Mouse (Mus musculus): ENCODE measurements at regions not wholly inside any gene's neighbourhood (a gene's known extent, or its start where the extent isn't known, plus 50 kb on each side); places are given as distances from the start of the nearest gene placed in this dataset.
"Not testable (repeated sequence)": the region's sequence is repeated elsewhere in the genome, so short reads cannot be mapped to it uniquely, and the experiment has no call there.

- Histone ChIP-seq H3K36me3 (ENCODE audit: insufficient read depth, low read length) (no peaks in the 10 kb centered on the region), H3K4me2 (ENCODE audit: low read depth, low read length, poor library complexity, severe bottlenecking) (no peak overlapping the region), H3K27ac (ENCODE audit: low read depth, low read length) (no peak overlapping the region), H3K27me3 (ENCODE audit: insufficient read depth, low read length) (no peaks in the 10 kb centered on the region), H3K9me3 (ENCODE audit: low read length) (no peaks in the 10 kb centered on the region), H3K4me3 (ENCODE audit: low read depth, low read length) (no peak overlapping the region), H3K4me1 (ENCODE audit: insufficient read depth, low read length) (no peaks in the 10 kb centered on the region), H3K9ac (replicated peaks; ENCODE audit: low read length, poor library complexity, severe bottlenecking) (no peak overlapping the region)
- TF ChIP-seq CTCF (IDR thresholded peaks at IDR 0.05): no peak
- 90% methylated on average over 3 of the region's 3 CpGs for WGBS
- no peak for ATAC-seq (ENCODE audit: low FRiP score)
- DNase-seq (ENCODE audit: low spot score): no peak
These were observed 162.8 kb upstream of the Klhl1 start for GRCm38 (mm10) chr14:96681740-96682139.

- no peak overlapping the region for H3K4me2 ChIP-seq (ENCODE audit: low read depth, low read length, poor library complexity, severe bottlenecking)
- H3K9me3 ChIP-seq (ENCODE audit: low read length): no peaks in the 10 kb centered on the region
- no peaks in the 10 kb centered on the region for H3K4me1 ChIP-seq (ENCODE audit: insufficient read depth, low read length)
- ATAC-seq (ENCODE audit: low FRiP score) (no peak), DNase-seq (ENCODE audit: low spot score) (peak; percentile 34)
- no peak overlapping the region for H3K4me3 ChIP-seq (ENCODE audit: low read depth, low read length)
- 67% methylated on average over 1 of the region's 1 CpGs for WGBS
- no peak overlapping the region for H3K27ac ChIP-seq (ENCODE audit: low read depth, low read length)
- H3K36me3 ChIP-seq (ENCODE audit: insufficient read depth, low read length): no peaks in the 10 kb centered on the region
- H3K9ac ChIP-seq (replicated peaks; ENCODE audit: low read length, poor library complexity, severe bottlenecking): no peak overlapping the region
- TF ChIP-seq CTCF (IDR thresholded peaks at IDR 0.05): no peak
- no peaks in the 10 kb centered on the region for H3K27me3 ChIP-seq (ENCODE audit: insufficient read depth, low read length)
These were observed 157.3 kb upstream of the Klhl1 start for GRCm38 (mm10) chr14:96676213-96676612.

GRCm38 (mm10) chr14:96668635-96669034 is 149.7 kb upstream of the Klhl1 start:
- no peaks in the 10 kb centered on the region for H3K9me3 ChIP-seq (ENCODE audit: low read length)
- WGBS: 86% methylated on average over 2 of the region's 2 CpGs

GRCm38 (mm10) chr14:96656500-96656899 is 137.6 kb upstream of the Klhl1 start:
- ATAC-seq (ENCODE audit: low FRiP score) (no peak), DNase-seq (ENCODE audit: low spot score) (no peak)
- Histone ChIP-seq H3K27me3 (ENCODE audit: insufficient read depth, low read length) (no peaks in the 10 kb centered on the region), H3K36me3 (ENCODE audit: insufficient read depth, low read length) (no peaks in the 10 kb centered on the region), H3K4me3 (ENCODE audit: low read depth, low read length) (no peak overlapping the region), H3K9me3 (ENCODE audit: low read length) (no peaks in the 10 kb centered on the region), H3K4me2 (ENCODE audit: low read depth, low read length, poor library complexity, severe bottlenecking) (no peak overlapping the region), H3K27ac (ENCODE audit: low read depth, low read length) (no peak overlapping the region), H3K4me1 (ENCODE audit: insufficient read depth, low read length) (no peaks in the 10 kb centered on the region), H3K9ac (replicated peaks; ENCODE audit: low read length, poor library complexity, severe bottlenecking) (no peak overlapping the region)
- 88% methylated on average over 1 of the region's 1 CpGs for WGBS
- no peak for TF ChIP-seq CTCF (IDR thresholded peaks at IDR 0.05)

More at GRCm38 (mm10) chr14:96668635-96669034, 149.7 kb upstream of the Klhl1 start:
- no peak overlapping the region for H3K9ac ChIP-seq (replicated peaks; ENCODE audit: low read length, poor library complexity, severe bottlenecking)
- no peaks in the 10 kb centered on the region for H3K27me3 ChIP-seq (ENCODE audit: insufficient read depth, low read length)
- no peak overlapping the region for H3K4me2 ChIP-seq (ENCODE audit: low read depth, low read length, poor library complexity, severe bottlenecking)
- DNase-seq (ENCODE audit: low spot score): no peak
- no peaks in the 10 kb centered on the region for H3K4me1 ChIP-seq (ENCODE audit: insufficient read depth, low read length)
- no peak for TF ChIP-seq CTCF (IDR thresholded peaks at IDR 0.05)
- ATAC-seq (ENCODE audit: low FRiP score): no peak
- H3K4me3 ChIP-seq (ENCODE audit: low read depth, low read length): no peak overlapping the region
- H3K27ac ChIP-seq (ENCODE audit: low read depth, low read length): no peak overlapping the region
- H3K36me3 ChIP-seq (ENCODE audit: insufficient read depth, low read length): no peaks in the 10 kb centered on the region

GRCm38 (mm10) chr14:96630291-96630690 is 111.4 kb upstream of the Klhl1 start:
- Histone ChIP-seq H3K9me3 (ENCODE audit: low read length) (no peaks in the 10 kb centered on the region), H3K4me2 (ENCODE audit: low read depth, low read length, poor library complexity, severe bottlenecking) (no peak overlapping the region), H3K9ac (replicated peaks; ENCODE audit: low read length, poor library complexity, severe bottlenecking) (no peak overlapping the region), H3K4me3 (ENCODE audit: low read depth, low read length) (no peak overlapping the region), H3K36me3 (ENCODE audit: insufficient read depth, low read length) (no peaks in the 10 kb centered on the region), H3K27ac (ENCODE audit: low read depth, low read length) (no peak overlapping the region), H3K4me1 (ENCODE audit: insufficient read depth, low read length) (no peaks in the 10 kb centered on the region), H3K27me3 (ENCODE audit: insufficient read depth, low read length) (no peaks in the 10 kb centered on the region)
- WGBS: 79% methylated on average over 2 of the region's 2 CpGs
- no peak for ATAC-seq (ENCODE audit: low FRiP score)
- no peak for DNase-seq (ENCODE audit: low spot score)
- no peak for TF ChIP-seq CTCF (IDR thresholded peaks at IDR 0.05)

- Histone ChIP-seq H3K27ac (ENCODE audit: low read depth, low read length) (no peak overlapping the region), H3K9ac (replicated peaks; ENCODE audit: low read length, poor library complexity, severe bottlenecking) (no peak overlapping the region), H3K4me2 (ENCODE audit: low read depth, low read length, poor library complexity, severe bottlenecking) (no peak overlapping the region), H3K27me3 (ENCODE audit: insufficient read depth, low read length) (no peaks in the 10 kb centered on the region), H3K36me3 (ENCODE audit: insufficient read depth, low read length) (no peaks in the 10 kb centered on the region), H3K9me3 (ENCODE audit: low read length) (no peaks in the 10 kb centered on the region), H3K4me3 (ENCODE audit: low read depth, low read length) (no peak overlapping the region), H3K4me1 (ENCODE audit: insufficient read depth, low read length) (no peaks in the 10 kb centered on the region)
- ATAC-seq (ENCODE audit: low FRiP score) (no peak), DNase-seq (ENCODE audit: low spot score) (no peak)
- TF ChIP-seq CTCF (IDR thresholded peaks at IDR 0.05): no peak
- WGBS: 84% methylated on average over 4 of the region's 4 CpGs
These were observed 87.8 kb upstream of the Klhl1 start for GRCm38 (mm10) chr14:96606736-96607135.

GRCm38 (mm10) chr14:96601092-96601491 is 82.2 kb upstream of the Klhl1 start:
- not testable (repeated sequence) for H3K27ac ChIP-seq (ENCODE audit: low read depth, low read length); H3K36me3 ChIP-seq (ENCODE audit: insufficient read depth, low read length); ATAC-seq (ENCODE audit: low FRiP score); H3K9ac ChIP-seq (replicated peaks; ENCODE audit: low read length, poor library complexity, severe bottlenecking); H3K9me3 ChIP-seq (ENCODE audit: low read length); DNase-seq (ENCODE audit: low spot score); H3K4me2 ChIP-seq (ENCODE audit: low read depth, low read length, poor library complexity, severe bottlenecking); H3K4me3 ChIP-seq (ENCODE audit: low read depth, low read length); H3K4me1 ChIP-seq (ENCODE audit: insufficient read depth, low read length); H3K27me3 ChIP-seq (ENCODE audit: insufficient read depth, low read length)
- 14% methylated on average over 1 of the region's 1 CpGs for WGBS
